Mouse (Mus musculus) liver, embryonic 12.5 days (tissue): ENCODE measurements around the gene Fam71e2. TPM values are rescaled to one million over a fixed set of nuclear protein-coding genes. Genes with fewer than 3 reads are reported as not detected.

ENCODE experiments used
- ATAC-seq: fragments of 200-750 bp; cut with Nextera tagmentation; 2 replicates; pipeline ENCODE4 v1.8.0; 2017; ENCODE audit warnings: moderate number of reproducible peaks, mild to moderate bottlenecking, moderate library complexity
- H3K27ac ChIP-seq: fragments of 300-500 bp; sonication (generic); 2 replicates; pipeline ENCODE4 v1.5.1; 2016; ENCODE audit warnings: mild to moderate bottlenecking
- H3K27me3 ChIP-seq: fragments of 300-500 bp; sonication (generic); replicated peaks from 2 replicates; pipeline ENCODE4 v1.6.1; 2016; ENCODE audit warnings: mild to moderate bottlenecking, moderate library complexity
- H3K36me3 ChIP-seq: fragments of 300-500 bp; sonication (generic); 2 replicates; pipeline ENCODE4 v1.6.1; 2016; ENCODE audit warnings: mild to moderate bottlenecking, moderate library complexity
- H3K4me1 ChIP-seq: fragments of 300-500 bp; sonication (generic); 2 replicates; pipeline ENCODE4 v1.6.1; 2016
- H3K4me2 ChIP-seq: fragments of 300-500 bp; sonication (generic); 2 replicates; pipeline ENCODE4 v1.6.1; 2016; ENCODE audit warnings: mild to moderate bottlenecking, moderate library complexity
- H3K4me3 ChIP-seq: fragments of 300-500 bp; sonication (generic); 2 replicates; pipeline ENCODE4 v1.5.1; 2016; ENCODE audit warnings: mild to moderate bottlenecking, moderate library complexity
- H3K9ac ChIP-seq: fragments of 300-500 bp; sonication (generic); 2 replicates; pipeline ENCODE4 v1.6.1; 2016; ENCODE audit warnings: mild to moderate bottlenecking, moderate library complexity
- H3K9me3 ChIP-seq: fragments of 300-500 bp; sonication (generic); replicated peaks from 2 replicates; pipeline ENCODE4 v1.6.1; 2016; ENCODE audit warnings: mild to moderate bottlenecking, moderate library complexity
- WGBS: fragments of 180-500 bp; shearing (Covaris S2); methylation state at CpG from one replicate; pipeline ENCODE4 v1.1.7; 2016; ENCODE audit not compliant: insufficient replicate concordance; 5-methylcytosine and 5-hydroxymethylcytosine counted together
- polyA plus RNA-seq: library from polyadenylated mRNA; unstranded; fragments of >200 nt; fragmentation: Nextera tagmentation; extraction: Ambion mirVana; gene quantifications from 2 replicates; pipeline ENCODE4 v1.2.1, GENCODE M21; 2016

Fam71e2 gene
- polyA plus RNA-seq, 1 experiment from 2014 or later: not detected

- 0 out of 2 replicates have a peak overlapping the region, but pooled peaks have one; percentile 4 for H3K4me3 ChIP-seq
- peak overlapping the region; percentile 98 for H3K27ac ChIP-seq
- peak overlapping the region; percentile 94 for H3K4me2 ChIP-seq
- peaks cover 92% of the 10 kb centered on the region for H3K4me1 ChIP-seq
- H3K27me3 ChIP-seq: no peaks in the 10 kb centered on the region
- 58% methylated on average over 6 of the region's 6 CpGs for WGBS
- H3K9me3 ChIP-seq: no peaks in the 10 kb centered on the region
- no peak for ATAC-seq
- peak overlapping the region; percentile 93 for H3K9ac ChIP-seq
- H3K36me3 ChIP-seq: peaks cover 65% of the 10 kb centered on the region
These were observed 26.2 kb downstream of the Fam71e2 start for GRCm38 (mm10) chr7:4744886-4745285.

GRCm38 (mm10) chr7:4743354-4743753 is 27.7 kb downstream of the Fam71e2 start:
- H3K9ac ChIP-seq: peak overlapping the region; percentile 93
- H3K4me1 ChIP-seq: peaks cover 88% of the 10 kb centered on the region
- H3K4me3 ChIP-seq: peak overlapping the region; percentile 86

GRCm38 (mm10) chr7:4742482-4742819 is 28.7 kb downstream of the Fam71e2 start:
- ATAC-seq: no peak
- H3K27ac ChIP-seq: peak overlapping the region; percentile 98
- peak overlapping the region; percentile 93 for H3K9ac ChIP-seq
- peaks cover 53% of the 10 kb centered on the region for H3K36me3 ChIP-seq
- H3K27me3 ChIP-seq: no peaks in the 10 kb centered on the region
- H3K4me3 ChIP-seq: peak overlapping the region; percentile 86
- H3K4me1 ChIP-seq: peaks cover 79% of the 10 kb centered on the region
- 51% methylated on average over 6 of the region's 6 CpGs for WGBS
- H3K9me3 ChIP-seq: no peaks in the 10 kb centered on the region
- peak overlapping the region; percentile 94 for H3K4me2 ChIP-seq

More at GRCm38 (mm10) chr7:4743354-4743753, 27.7 kb downstream of the Fam71e2 start:
- peak; percentile 6; the same call in 1 of the 2 replicates for ATAC-seq
- Histone ChIP-seq H3K27me3 (no peaks in the 10 kb centered on the region), H3K9me3 (no peaks in the 10 kb centered on the region), H3K4me2 (peak overlapping the region; percentile 94), H3K27ac (peak overlapping the region; percentile 98), H3K36me3 (peaks cover 53% of the 10 kb centered on the region)
- WGBS: 24% methylated on average over 2 of the region's 2 CpGs

DNA sequence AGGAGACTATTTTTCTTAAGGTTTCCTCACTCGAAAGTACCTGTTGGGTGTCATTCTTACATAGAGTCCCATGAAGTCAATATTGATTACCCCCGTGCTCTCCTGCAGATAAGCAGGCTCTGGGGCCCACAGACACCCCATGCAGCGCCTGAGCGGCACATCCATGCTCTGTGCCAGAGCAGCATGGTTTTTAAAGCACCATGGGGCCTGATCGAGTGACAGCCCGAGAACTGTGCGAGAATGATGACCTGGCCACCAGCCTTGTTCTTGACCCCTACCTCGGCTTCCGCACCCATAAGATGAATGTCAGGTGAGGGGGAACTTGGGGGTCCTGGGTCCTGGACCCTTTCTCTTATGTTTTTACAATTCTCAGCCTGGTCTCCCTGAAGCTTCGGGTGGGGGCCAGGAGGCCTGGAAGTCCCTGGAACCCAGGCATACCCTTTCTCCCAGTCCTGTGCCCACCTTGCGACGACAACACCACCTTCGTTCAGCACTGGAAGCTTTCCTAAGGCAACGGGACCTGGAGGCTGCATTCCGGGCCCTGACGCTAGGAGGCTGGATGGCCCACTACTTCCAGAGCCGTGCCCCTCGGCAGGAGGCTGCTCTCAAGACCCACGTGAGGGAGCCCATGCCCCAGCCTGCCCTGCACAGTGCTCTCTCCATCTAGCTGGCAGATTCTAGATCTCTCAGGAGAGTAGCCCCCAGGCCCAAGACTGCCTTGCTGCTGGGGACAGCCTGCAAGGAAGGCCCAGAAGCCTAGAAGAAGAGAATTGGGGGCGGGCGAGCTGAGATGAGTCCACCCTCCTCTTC is 29.2 kb downstream of the Fam71e2 start:
- 55% methylated on average over 21 of the region's 21 CpGs for WGBS
- Histone ChIP-seq H3K4me3 (peak overlapping the region; percentile 86), H3K36me3 (peaks cover 50% of the 10 kb centered on the region), H3K4me2 (peak overlapping the region; percentile 94), H3K4me1 (peaks cover 73% of the 10 kb centered on the region), H3K9ac (peak overlapping the region; percentile 93), H3K27me3 (no peaks in the 10 kb centered on the region), H3K27ac (peak overlapping the region; percentile 98), H3K9me3 (no peaks in the 10 kb centered on the region)
- peak; percentile 48 for ATAC-seq

DNA sequence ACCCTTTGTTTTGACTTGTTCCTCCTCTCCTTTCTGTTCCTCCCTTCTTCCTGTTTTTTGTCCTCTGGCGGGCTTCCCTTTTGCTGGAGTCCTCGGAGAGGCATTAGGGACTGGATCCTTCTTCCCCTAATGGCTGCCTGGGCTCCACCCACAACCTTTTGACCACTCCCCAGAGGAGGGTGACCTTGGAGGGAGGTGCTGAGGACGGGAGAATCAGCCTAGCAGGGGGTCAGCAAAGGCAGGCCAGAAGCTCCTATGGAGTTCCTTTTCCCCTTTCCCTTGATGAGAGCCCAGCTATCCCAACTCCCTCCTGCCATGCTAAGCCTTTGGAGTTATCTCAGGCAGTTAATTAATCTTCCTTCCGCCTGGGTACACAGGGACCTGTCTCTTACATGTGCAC is 30.0 kb downstream of the Fam71e2 start:
- peak overlapping the region; percentile 98 for H3K27ac ChIP-seq
- H3K9ac ChIP-seq: peak overlapping the region; percentile 93
- H3K9me3 ChIP-seq: no peaks in the 10 kb centered on the region
- H3K4me3 ChIP-seq: peak overlapping the region; percentile 86
- peaks cover 43% of the 10 kb centered on the region for H3K36me3 ChIP-seq
- H3K4me1 ChIP-seq: peaks cover 66% of the 10 kb centered on the region
- peak overlapping the region; percentile 94 for H3K4me2 ChIP-seq
- 6% methylated on average over 4 of the region's 4 CpGs for WGBS
- no peaks in the 10 kb centered on the region for H3K27me3 ChIP-seq
- peak; percentile 54 for ATAC-seq

GRCm38 (mm10) chr7:4740309-4740727 is 30.8 kb downstream of the Fam71e2 start:
- H3K36me3 ChIP-seq: peaks cover 34% of the 10 kb centered on the region
- 0% methylated on average over 11 of the region's 14 CpGs for WGBS
- no peaks in the 10 kb centered on the region for H3K9me3 ChIP-seq
- H3K4me3 ChIP-seq: peak overlapping the region; percentile 86
- peak overlapping the region; percentile 94 for H3K4me2 ChIP-seq
- peak overlapping the region; percentile 93 for H3K9ac ChIP-seq
- peaks cover 57% of the 10 kb centered on the region for H3K4me1 ChIP-seq
- peak overlapping the region; percentile 98 for H3K27ac ChIP-seq
- H3K27me3 ChIP-seq: no peaks in the 10 kb centered on the region
- peak; percentile 6 for ATAC-seq

- Histone ChIP-seq H3K4me1 (peaks cover 51% of the 10 kb centered on the region), H3K27me3 (no peaks in the 10 kb centered on the region), H3K9ac (peak within 1 kb of the TSS; percentile 93), H3K4me2 (peak within 1 kb of the TSS; percentile 94), H3K27ac (peak within 1 kb of the TSS; percentile 98), H3K36me3 (peaks cover 30% of the 10 kb centered on the region), H3K9me3 (no peaks in the 10 kb centered on the region), H3K4me3 (peak within 1 kb of the TSS; percentile 86)
- under 1% methylated on average over 42 of the region's 44 CpGs for WGBS
- peak; percentile 88 for ATAC-seq
These were observed 31.4 kb downstream of the Fam71e2 start, which contains the start of gene Kmt5c for GRCm38 (mm10) chr7:4739544-4740275. Gene Kmt5c, plus strand, starts transcription at chr7:4740115.

- Histone ChIP-seq H3K4me3 (peak overlapping the region; percentile 56), H3K9ac (peak overlapping the region; percentile 37; the same call in 1 of the 2 replicates), H3K9me3 (no peaks in the 10 kb centered on the region), H3K27ac (peak overlapping the region; percentile 62), H3K36me3 (peaks cover 23% of the 10 kb centered on the region), H3K4me2 (peak overlapping the region; percentile 94), H3K27me3 (no peaks in the 10 kb centered on the region), H3K4me1 (peaks cover 45% of the 10 kb centered on the region)
- no peak for ATAC-seq
- 48% methylated on average over 10 of the region's 10 CpGs for WGBS
These were observed 32.0 kb downstream of the Fam71e2 start for GRCm38 (mm10) chr7:4739041-4739543.

DNA sequence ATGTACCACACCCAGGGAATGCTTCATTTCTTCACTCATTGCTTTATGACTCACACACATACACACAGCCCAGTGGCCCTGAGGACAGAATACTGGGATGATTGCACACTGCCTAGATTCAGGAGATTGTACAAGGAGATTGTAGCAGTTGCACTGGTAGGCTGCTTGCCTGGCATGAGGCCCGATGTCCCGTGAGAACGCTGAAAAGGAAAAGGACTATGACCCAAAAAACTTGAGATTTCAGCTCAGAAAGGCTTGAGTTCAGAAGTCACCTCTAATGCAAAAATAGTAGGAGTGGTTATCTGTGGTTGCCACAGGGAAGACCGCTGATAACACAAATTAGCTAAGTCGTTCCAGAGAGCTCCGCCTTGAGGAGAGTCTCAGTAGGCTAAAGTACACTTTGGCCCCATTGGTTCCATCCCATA is 38.1 kb downstream of the Fam71e2 start:
- Histone ChIP-seq H3K9me3 (no peaks in the 10 kb centered on the region), H3K9ac (peak overlapping the region; percentile 46), H3K27ac (peak overlapping the region; percentile 36; the same call in 1 of the 2 replicates), H3K4me3 (no peak overlapping the region), H3K36me3 (no peaks in the 10 kb centered on the region), H3K27me3 (0 out of 2 replicates have a peak, but pooled peaks cover 5% of the 10 kb centered on the region), H3K4me2 (peak overlapping the region; percentile 40), H3K4me1 (peaks cover 18% of the 10 kb centered on the region)
- WGBS: 29% methylated on average over 6 of the region's 6 CpGs
- peak; percentile 85 for ATAC-seq

DNA sequence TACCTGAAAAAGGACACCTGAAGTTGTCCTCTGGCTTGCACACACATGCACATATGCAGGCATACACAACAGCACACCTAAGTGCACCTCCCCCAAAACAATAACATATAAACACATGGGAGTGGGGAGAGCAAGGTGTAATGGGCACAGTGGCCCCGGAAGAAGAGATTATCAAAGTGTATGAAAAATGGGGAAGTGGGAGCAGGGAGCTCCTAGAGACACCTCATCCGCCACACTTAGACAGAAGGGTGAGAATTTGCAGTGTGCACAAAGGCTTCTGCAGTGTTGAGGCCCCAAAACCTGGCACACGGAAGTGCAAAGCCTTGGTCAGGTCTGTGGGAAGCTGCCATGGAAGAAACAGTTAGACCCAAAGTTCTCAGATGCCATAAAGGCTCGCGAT is 40.0 kb downstream of the Fam71e2 start:
- H3K4me1 ChIP-seq: peaks cover 18% of the 10 kb centered on the region
- H3K9me3 ChIP-seq: no peaks in the 10 kb centered on the region
- 63% methylated on average over 5 of the region's 5 CpGs for WGBS
- H3K27me3 ChIP-seq: 0 out of 2 replicates have a peak, but pooled peaks cover 5% of the 10 kb centered on the region
- H3K4me3 ChIP-seq: no peak overlapping the region
- H3K4me2 ChIP-seq: no peak overlapping the region
- no peak overlapping the region for H3K9ac ChIP-seq
- H3K36me3 ChIP-seq: no peaks in the 10 kb centered on the region
- no peak overlapping the region for H3K27ac ChIP-seq
- ATAC-seq: no peak

GRCm38 (mm10) chr7:4725169-4725568 is 45.9 kb downstream of the Fam71e2 start, which contains the start of gene Tmem150b:
Gene Tmem150b, minus strand, starts transcription at chr7:4725249.
- Histone ChIP-seq H3K4me1 (peaks cover 14% of the 10 kb centered on the region; the same call in 1 of the 2 replicates), H3K27me3 (0 out of 2 replicates have a peak, but pooled peaks cover 14% of the 10 kb centered on the region), H3K9ac (no peak within 1 kb of the TSS), H3K9me3 (no peaks in the 10 kb centered on the region), H3K36me3 (no peaks in the 10 kb centered on the region), H3K4me3 (no peak within 1 kb of the TSS), H3K4me2 (peak within 1 kb of the TSS; percentile 57), H3K27ac (no peak within 1 kb of the TSS)
- ATAC-seq: no peak
- WGBS: 19% methylated on average over 7 of the region's 7 CpGs
